Mouse (Mus musculus): Measurements from ENCODE around the gene Mok.

- TF ChIP-seq ZC3H11A (IDR thresholded peaks at IDR 0.05; ENCODE audit: borderline replicate concordance, low read depth, low read length) (no peak), MAFK (IDR thresholded peaks at IDR 0.05; ENCODE audit: insufficient read depth, low read depth, low read length) (no peak), CHD2 (IDR thresholded peaks at IDR 0.05; ENCODE audit: low read depth, low read length) (no peak), ZNF384 (IDR thresholded peaks at IDR 0.05; ENCODE audit: low read depth, low read length) (no peak)
Observed at GRCm38 (mm10) chr12:110857196-110857595, 16.5 kb upstream of the Mok start.

All from ES-E14 (cell line).